Mouse (Mus musculus) testis, adult 2 months (tissue): ENCODE results near the gene Tusc1.
A peak's percentile ranks its signal among the peaks of the same experiment; 100 is the strongest.

Experiments
- CTCF ChIP-seq: fragments of 200-500 bp; IDR thresholded peaks from 2 replicates; pipeline ENCODE4 v1.5.1; 2012; ENCODE audit warnings: low read depth, mild to moderate bottlenecking, inconsistent platforms, low read length, moderate library complexity; ENCODE audit not compliant: control insufficient read depth, insufficient read depth, insufficient replicate concordance
- POLR2A ChIP-seq: fragments of 200-500 bp; IDR thresholded peaks from 2 replicates; pipeline ENCODE4 v1.6.1; 2012; ENCODE audit warnings: low read depth, mild to moderate bottlenecking, inconsistent platforms, low read length, moderate library complexity; ENCODE audit not compliant: control insufficient read depth

- TF ChIP-seq CTCF, result no peak
- TF ChIP-seq POLR2A, result peak; percentile 58
Observed at GRCm38 (mm10) chr4:93335118-93336003, at the start of gene Tusc1.
